Mouse (Mus musculus) olfactory bulb, adult 2 months (tissue): ENCODE results near the gene Pom121.

Source experiments
- CTCF ChIP-seq: fragments of 200-500 bp; IDR thresholded peaks from 2 replicates; pipeline ENCODE4 v1.5.1; 2012; ENCODE audit warnings: low read depth, mild to moderate bottlenecking, low read length, moderate library complexity; ENCODE audit not compliant: insufficient read depth
- POLR2A ChIP-seq: fragments of 200-500 bp; IDR thresholded peaks from 2 replicates; pipeline ENCODE4 v1.6.1; 2012; ENCODE audit warnings: mild to moderate bottlenecking, low read depth, low read length, moderate library complexity; ENCODE audit not compliant: insufficient read depth

DNA sequence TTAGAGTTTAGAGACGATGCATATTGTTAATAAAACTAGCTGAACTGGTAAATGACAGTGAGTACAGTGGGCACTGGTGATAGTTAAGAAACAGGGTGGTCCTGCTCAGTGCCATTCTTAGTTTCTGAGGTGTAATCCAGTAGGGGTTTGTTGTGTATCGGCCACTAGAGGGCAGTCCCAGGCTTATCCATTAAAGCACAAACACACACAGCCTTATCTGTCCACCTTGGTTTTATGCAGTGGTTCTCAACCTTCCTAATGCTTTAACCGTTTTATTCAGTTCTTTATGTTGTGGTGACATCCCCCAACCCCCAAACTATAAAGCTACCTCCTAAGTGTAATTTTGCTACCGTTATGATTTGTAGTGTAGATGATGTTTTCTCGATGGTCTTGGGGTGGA, 1.5 kb upstream of the Pom121 start:
- TF ChIP-seq POLR2A (no peak), CTCF (no peak)
